Mouse (Mus musculus) C2C12 (cell line): Measurements from ENCODE around the gene Itga7. TPM values are rescaled to one million over a fixed set of nuclear protein-coding genes. Genes with fewer than 3 reads are reported as not detected.

Experiments
- H3K27me3 ChIP-seq: one replicate; pipeline ENCODE4 v1.6.1; 2011; ENCODE audit not compliant: control insufficient read depth, insufficient read depth, insufficient read length
- H3K36me3 ChIP-seq: one replicate; pipeline ENCODE4 v1.6.1; 2011; ENCODE audit not compliant: control insufficient read depth, insufficient read depth
- H3K4me3 ChIP-seq: one replicate; pipeline ENCODE4 v1.5.1; 2011; ENCODE audit warnings: mild to moderate bottlenecking, control low read depth; ENCODE audit not compliant: poor library complexity, insufficient read depth, severe bottlenecking
- H3K79me2 ChIP-seq: one replicate; pipeline ENCODE4 v1.6.1; 2011; ENCODE audit not compliant: control insufficient read depth, insufficient read depth
- H3K79me3 ChIP-seq: one replicate; pipeline ENCODE4 v1.6.1; 2011; ENCODE audit warnings: low read depth, control low read depth
- H3ac ChIP-seq: one replicate; pipeline ENCODE3; 2011; ENCODE audit warnings: low read depth; ENCODE audit not compliant: control insufficient read depth, insufficient read length
- CEBPB ChIP-seq: IDR thresholded peaks from one replicate; pipeline ENCODE4 v1.6.1; 2011; ENCODE audit warnings: low read depth, mild to moderate bottlenecking, control low read depth, moderate library complexity
- CTCF ChIP-seq: IDR thresholded peaks from one replicate; pipeline ENCODE4 v1.5.1; 2011; ENCODE audit not compliant: control insufficient read depth, insufficient read depth, insufficient read length
- FOSL1 ChIP-seq: IDR thresholded peaks from one replicate; pipeline ENCODE4 v1.8.0; 2011; ENCODE audit warnings: mild to moderate bottlenecking, low read length; ENCODE audit not compliant: poor library complexity, insufficient read depth, severe bottlenecking
- MAX ChIP-seq: IDR thresholded peaks from one replicate; pipeline ENCODE4 v1.6.1; 2011; ENCODE audit warnings: mild to moderate bottlenecking, control low read depth
- MYOD1 ChIP-seq: IDR thresholded peaks from one replicate; pipeline ENCODE4 v1.6.1; 2011; ENCODE audit warnings: low read depth; ENCODE audit not compliant: control insufficient read depth, insufficient read length
- MYOG ChIP-seq: IDR thresholded peaks from one replicate; pipeline ENCODE4 v1.6.1; 2011; ENCODE audit not compliant: control insufficient read depth, insufficient read length; ENCODE audit errors: extremely low read depth
- USF1 ChIP-seq: IDR thresholded peaks from one replicate; pipeline ENCODE4 v1.6.1; 2011; ENCODE audit warnings: low read depth, mild to moderate bottlenecking, control low read depth, moderate library complexity
- polyA plus RNA-seq: library from polyadenylated mRNA; unstranded; fragments of >200 nt; fragmentation: generic; extraction: Trizol; gene quantifications from one replicate; pipeline ENCODE4 v1.2.1, GENCODE M21; 2012; ENCODE audit warnings: missing spikeins

Gene Itga7
- polyA plus RNA-seq, 1 experiment, result 100 TPM

DNA sequence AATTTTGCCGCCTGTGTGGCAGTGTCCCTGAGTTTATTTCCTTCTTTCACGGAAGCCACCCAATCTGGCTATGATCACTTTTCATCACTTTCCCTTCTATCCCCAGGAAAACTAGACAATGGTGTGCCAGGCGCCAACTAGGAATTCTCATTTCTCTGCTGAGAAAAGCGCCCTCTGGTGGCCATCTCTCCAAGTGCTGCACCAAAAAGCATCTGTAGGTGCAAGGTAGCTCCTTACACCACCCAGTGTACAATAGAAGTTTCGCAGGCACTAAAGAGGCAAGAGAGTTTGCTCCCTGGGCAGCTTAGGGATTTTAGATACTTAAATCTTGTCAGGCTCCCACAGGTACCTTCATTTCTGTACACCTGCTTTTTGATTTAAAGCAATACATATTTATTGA is 20.4 kb upstream of the Itga7 start:
- H3K27me3 ChIP-seq, result no peaks in the 10 kb centered on the region
- TF ChIP-seq MAX (peak; percentile 34), CTCF (peak; percentile 73), MYOG (no peak), MYOD1 (no peak)
- no peak overlapping the region for H3ac ChIP-seq
- H3K79me2 ChIP-seq, result peaks cover 80% of the 10 kb centered on the region
- H3K4me3 ChIP-seq, result no peak overlapping the region
- H3K36me3 ChIP-seq, result peaks cover 70% of the 10 kb centered on the region
- H3K79me3 ChIP-seq, result peaks cover 60% of the 10 kb centered on the region

DNA sequence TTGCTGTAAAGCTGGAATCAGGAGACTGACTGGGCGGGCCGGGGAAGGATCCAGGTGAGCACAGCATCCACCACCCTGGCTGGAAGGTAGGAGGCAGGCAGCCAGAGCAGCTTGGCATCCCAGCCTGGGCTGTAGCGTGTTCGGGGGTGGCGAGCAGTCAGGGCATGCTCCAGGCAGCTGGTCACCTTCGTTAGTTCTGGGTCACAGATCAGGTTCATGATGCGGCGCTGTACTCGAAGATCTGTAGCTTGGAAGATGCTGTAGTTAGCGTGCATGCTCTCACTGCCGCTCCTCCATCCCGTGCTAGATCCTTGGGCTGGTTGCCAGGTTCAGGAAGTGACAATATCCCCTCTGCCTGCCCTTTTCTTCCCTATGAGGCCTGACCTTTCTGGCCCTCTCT is 19.9 kb upstream of the Itga7 start:
- Histone ChIP-seq H3K79me3 (peaks cover 60% of the 10 kb centered on the region), H3K4me3 (no peak overlapping the region), H3K79me2 (peaks cover 80% of the 10 kb centered on the region), H3K27me3 (no peaks in the 10 kb centered on the region), H3K36me3 (peaks cover 73% of the 10 kb centered on the region), H3ac (peak overlapping the region; percentile 60)
- no peak for TF ChIP-seq MYOD1
- TF ChIP-seq CTCF, result no peak
- TF ChIP-seq MYOG, result no peak
- no peak for TF ChIP-seq FOSL1

DNA sequence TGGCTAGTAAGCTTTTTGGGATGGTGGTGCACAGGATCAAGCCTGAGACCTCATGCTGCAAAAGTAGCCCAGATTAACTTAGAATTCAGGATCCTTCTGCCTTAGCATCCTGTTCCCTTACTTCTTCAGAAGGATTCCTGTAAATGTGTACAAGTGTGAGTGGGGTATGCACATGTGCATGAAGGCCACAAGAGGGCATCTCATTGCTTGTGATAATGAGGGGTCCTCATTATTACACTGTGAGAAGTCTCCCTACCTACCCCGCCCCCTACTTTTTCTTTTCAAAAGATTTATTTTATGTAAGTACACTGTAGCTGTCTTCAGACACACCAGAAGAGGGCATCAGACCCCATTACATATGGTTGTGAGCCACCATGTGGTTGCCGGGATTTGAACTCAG is 18.1 kb upstream of the Itga7 start:
- Histone ChIP-seq H3K79me3 (peaks cover 51% of the 10 kb centered on the region), H3K36me3 (peaks cover 76% of the 10 kb centered on the region), H3K27me3 (no peaks in the 10 kb centered on the region), H3ac (no peak overlapping the region), H3K79me2 (peaks cover 69% of the 10 kb centered on the region), H3K4me3 (no peak overlapping the region)
- no peak for TF ChIP-seq CEBPB

DNA sequence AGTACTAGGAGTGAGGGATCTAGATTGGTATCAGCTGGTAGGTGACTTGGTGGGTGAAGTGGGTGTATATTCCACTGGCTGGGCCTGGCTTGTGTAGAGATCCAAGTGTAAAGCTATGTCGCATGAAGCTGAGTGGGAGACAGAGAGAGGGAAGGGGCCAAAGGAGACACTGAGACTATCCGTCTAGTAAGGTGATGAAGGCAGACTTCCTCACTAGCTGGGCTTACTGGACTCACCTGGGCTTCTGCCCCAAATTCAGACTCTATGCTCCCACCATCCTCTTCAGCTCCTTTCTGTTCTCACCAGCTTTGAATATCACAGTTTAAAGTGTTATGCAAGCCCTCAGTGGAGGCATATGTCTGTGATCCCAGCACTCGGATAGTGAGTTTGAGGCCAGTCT is 17.0 kb upstream of the Itga7 start:
- H3K4me3 ChIP-seq, result no peak overlapping the region
- H3K79me2 ChIP-seq, result peaks cover 60% of the 10 kb centered on the region
- no peak for TF ChIP-seq CEBPB
- H3K27me3 ChIP-seq, result no peaks in the 10 kb centered on the region
- peak overlapping the region; percentile 13 for H3ac ChIP-seq
- peaks cover 69% of the 10 kb centered on the region for H3K36me3 ChIP-seq
- H3K79me3 ChIP-seq, result peaks cover 39% of the 10 kb centered on the region

DNA sequence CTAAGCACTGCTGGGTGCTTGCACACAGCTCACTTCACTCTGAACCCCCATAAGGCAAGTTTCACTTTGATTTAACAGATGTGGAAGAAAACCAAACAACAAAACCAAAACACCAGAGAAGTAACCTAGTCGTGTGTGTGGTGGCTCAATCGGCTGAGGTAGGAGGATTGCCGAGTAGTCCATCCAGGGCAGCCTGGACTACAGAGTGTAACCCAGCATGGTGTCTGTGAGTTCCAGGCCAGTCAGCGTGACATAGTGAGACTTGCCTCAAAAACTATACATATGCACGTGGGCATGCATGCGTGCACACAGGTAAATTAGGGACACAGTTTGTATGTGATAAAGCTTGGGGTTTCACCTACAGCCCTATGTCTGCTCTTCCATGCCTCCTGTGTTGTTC is 16.2 kb upstream of the Itga7 start:
- Histone ChIP-seq H3K79me3 (peaks cover 34% of the 10 kb centered on the region), H3K4me3 (no peak overlapping the region), H3K36me3 (peaks cover 63% of the 10 kb centered on the region), H3ac (no peak overlapping the region), H3K79me2 (peaks cover 53% of the 10 kb centered on the region), H3K27me3 (no peaks in the 10 kb centered on the region)
- TF ChIP-seq MYOD1 (no peak), CTCF (no peak), FOSL1 (no peak), CEBPB (no peak), MAX (no peak), USF1 (no peak), MYOG (no peak)

DNA sequence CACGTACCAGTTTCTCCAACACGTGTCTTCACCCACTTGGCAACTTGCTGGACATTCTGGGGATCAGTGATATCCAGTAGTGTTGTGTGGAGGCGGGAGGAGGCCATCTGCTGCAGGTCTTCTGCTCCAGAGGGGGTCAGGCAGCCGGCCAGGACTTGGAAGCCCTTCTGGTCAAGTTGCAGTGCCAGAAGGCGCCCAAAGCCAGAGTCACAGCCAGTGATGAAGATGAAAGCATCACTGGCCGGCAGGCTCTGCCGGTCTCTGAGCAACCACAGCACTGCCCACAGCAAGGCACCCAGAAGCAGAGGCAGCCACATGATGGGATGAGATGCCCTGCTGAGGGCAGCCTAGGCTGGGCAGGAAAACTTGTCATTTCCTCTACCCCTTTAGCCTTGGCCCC is 15.4 kb upstream of the Itga7 start:
- Histone ChIP-seq H3K79me3 (peaks cover 26% of the 10 kb centered on the region), H3K4me3 (no peak overlapping the region), H3ac (peak overlapping the region; percentile 0), H3K36me3 (peaks cover 56% of the 10 kb centered on the region), H3K79me2 (peaks cover 45% of the 10 kb centered on the region), H3K27me3 (no peaks in the 10 kb centered on the region)
- peak; percentile 10 for TF ChIP-seq USF1
- TF ChIP-seq MAX, result no peak

DNA sequence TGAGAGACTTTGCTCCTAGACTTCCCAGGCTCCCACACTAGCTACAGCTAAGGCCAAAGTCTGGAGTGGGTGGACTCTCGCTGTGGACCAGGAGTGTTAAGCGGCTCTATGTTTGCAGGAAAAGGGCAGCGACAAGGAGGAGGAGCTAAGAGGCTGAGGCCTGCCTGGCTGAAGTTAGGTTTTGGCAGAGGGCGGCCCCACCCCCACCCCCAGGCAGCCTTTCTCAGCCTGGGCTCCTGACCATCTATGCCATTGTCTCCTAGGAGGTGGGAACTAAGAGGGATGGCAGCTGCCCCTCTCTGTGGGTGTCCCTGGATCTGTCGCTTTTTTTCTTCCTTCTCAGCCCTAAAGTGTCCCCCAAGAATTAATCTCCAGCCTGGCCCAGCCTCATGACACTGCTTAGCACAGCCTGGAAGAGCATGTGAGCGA is 14.4 kb upstream of the Itga7 start:
- TF ChIP-seq CTCF (no peak), MAX (no peak), MYOG (no peak), FOSL1 (no peak), CEBPB (no peak), USF1 (no peak), MYOD1 (no peak)
- peaks cover 17% of the 10 kb centered on the region for H3K79me3 ChIP-seq
- peaks cover 43% of the 10 kb centered on the region for H3K79me2 ChIP-seq
- no peak overlapping the region for H3K4me3 ChIP-seq
- peak overlapping the region; percentile 54 for H3ac ChIP-seq
- H3K36me3 ChIP-seq, result peaks cover 47% of the 10 kb centered on the region
- H3K27me3 ChIP-seq, result no peaks in the 10 kb centered on the region
